18 mouse cellular contexts compared by ENCODE assay signal in genomic region chr9:107510384-107511100, GRCm38 (mm10). TPM values are rescaled to one million over a fixed set of nuclear protein-coding genes. Genes with fewer than 3 reads are reported as not detected.
A peak's percentile ranks its signal among the peaks of the same experiment; 100 is the strongest.
DNase-seq lines count a peak whose midpoint lies in the region; ATAC-seq lines count a peak whose summit lies in the region.
"Had no signal": no experiment of that assay in that cellular context is flagged by ENCODE, and none has a peak within 500 bp of the region (broad histone marks: within the 10 kb centered on the region; RNA-seq: fewer than 3 reads in every experiment).

No protein-coding gene starts in this region.

- no peak for ATAC-seq in hindbrain, embryonic 16.5 days
- ATAC-seq in embryonic facial prominence, embryonic 12.5 days (ENCODE audit: insufficient number of reproducible peaks, insufficient read depth, low FRiP score, low TSS enrichment): no peak
- ATAC-seq in hindbrain, embryonic 13.5 days (ENCODE audit: low FRiP score): no peak
- ATAC-seq in midbrain, embryonic 15.5 days (replicated peaks): no peak
- no peak for ATAC-seq in megakaryocyte progenitor cell, adult 5-6 weeks (replicated peaks; ENCODE audit: poor library complexity)
- ATAC-seq: Patski had no signal

- DNase-seq in hindbrain, embryonic 10.5 days (ENCODE audit: low spot score): no peak
- no peak for DNase-seq in cerebellum, adult 9-10 months
- no peak for DNase-seq in ovary, adult 18-20 months (ENCODE audit: low spot score)
- DNase-seq: B cell, adult 2 months; cerebellum, postnatal 36 days; gastrocnemius, postnatal 14 days; heart, postnatal 14 days; kidney, adult 18-20 months; liver, embryonic 13.5 days; lung, postnatal 14 days had no signal

- no peak overlapping the region for H3K9ac ChIP-seq in hindbrain, embryonic 16.5 days (ENCODE audit: low read depth, low read length)
- 0 out of 2 replicates have a peak overlapping the region, but pooled peaks have one; percentile 2 for H3K9ac ChIP-seq in embryonic facial prominence, embryonic 12.5 days
- H3K9ac ChIP-seq in hindbrain, embryonic 13.5 days: peak overlapping the region; percentile 13
- H3K9ac ChIP-seq in midbrain, embryonic 15.5 days: no peak overlapping the region
- H3K9ac ChIP-seq: liver, embryonic 13.5 days had no signal

- no peak overlapping the region for H3K4me2 ChIP-seq in hindbrain, embryonic 16.5 days (ENCODE audit: low read length)
- H3K4me2 ChIP-seq in embryonic facial prominence, embryonic 12.5 days (replicated peaks): no peak overlapping the region
- H3K4me2 ChIP-seq in hindbrain, embryonic 13.5 days: no peak overlapping the region
- H3K4me2 ChIP-seq in midbrain, embryonic 15.5 days: no peak overlapping the region
- H3K4me2 ChIP-seq: liver, embryonic 13.5 days had no signal

- 91% methylated on average over 14 of the region's 14 CpGs for WGBS in hindbrain, embryonic 10.5 days
- whole genome bisulfite sequencing in hindbrain, embryonic 16.5 days: 66% methylated on average over 14 of the region's 14 CpGs
- WGBS in embryonic facial prominence, embryonic 12.5 days: 74% methylated on average over 14 of the region's 14 CpGs
- WGBS in hindbrain, embryonic 13.5 days: 75% methylated on average over 14 of the region's 14 CpGs
- 84% methylated on average over 14 of the region's 14 CpGs for WGBS in midbrain, embryonic 15.5 days

- peaks cover 6% of the 10 kb centered on the region for H3K27me3 ChIP-seq in hindbrain, embryonic 10.5 days (ENCODE audit: insufficient read depth, poor library complexity, severe bottlenecking)
- no peaks in the 10 kb centered on the region for H3K27me3 ChIP-seq in hindbrain, embryonic 16.5 days (replicated peaks; ENCODE audit: control insufficient read depth, insufficient read depth, low read length)
- 0 out of 2 replicates have a peak, but pooled peaks cover 7% of the 10 kb centered on the region for H3K27me3 ChIP-seq in embryonic facial prominence, embryonic 12.5 days
- H3K27me3 ChIP-seq in hindbrain, embryonic 13.5 days: no peaks in the 10 kb centered on the region
- H3K27me3 ChIP-seq in midbrain, embryonic 15.5 days (replicated peaks): no peaks in the 10 kb centered on the region

- H3K36me3 ChIP-seq in hindbrain, embryonic 10.5 days: no peaks in the 10 kb centered on the region
- no peaks in the 10 kb centered on the region for H3K36me3 ChIP-seq in hindbrain, embryonic 16.5 days (ENCODE audit: control insufficient read depth, insufficient read depth, low read length)
- no peaks in the 10 kb centered on the region for H3K36me3 ChIP-seq in embryonic facial prominence, embryonic 12.5 days
- no peaks in the 10 kb centered on the region; the same call in none of the 2 replicates for H3K36me3 ChIP-seq in hindbrain, embryonic 13.5 days
- no peaks in the 10 kb centered on the region for H3K36me3 ChIP-seq in midbrain, embryonic 15.5 days (replicated peaks)
- H3K36me3 ChIP-seq: liver, embryonic 13.5 days had no signal

- peak overlapping the region; percentile 72 for H3K27ac ChIP-seq in hindbrain, embryonic 10.5 days
- no peak overlapping the region for H3K27ac ChIP-seq in hindbrain, embryonic 16.5 days (ENCODE audit: low read depth, low read length)
- H3K27ac ChIP-seq in embryonic facial prominence, embryonic 12.5 days: peak overlapping the region; percentile 63
- H3K27ac ChIP-seq in hindbrain, embryonic 13.5 days: peak overlapping the region; percentile 89
- H3K27ac ChIP-seq in midbrain, embryonic 15.5 days: peak overlapping the region; percentile 66
- H3K27ac ChIP-seq: liver, embryonic 13.5 days had no signal

- no peaks in the 10 kb centered on the region for H3K9me3 ChIP-seq in hindbrain, embryonic 10.5 days
- no peaks in the 10 kb centered on the region for H3K9me3 ChIP-seq in hindbrain, embryonic 16.5 days (ENCODE audit: control insufficient read depth, low read length)
- no peaks in the 10 kb centered on the region for H3K9me3 ChIP-seq in embryonic facial prominence, embryonic 12.5 days
- no peaks in the 10 kb centered on the region for H3K9me3 ChIP-seq in hindbrain, embryonic 13.5 days
- no peaks in the 10 kb centered on the region for H3K9me3 ChIP-seq in midbrain, embryonic 15.5 days
- H3K9me3 ChIP-seq: heart, embryonic 10.5 days; liver, embryonic 13.5 days had no signal

- peaks cover 71% of the 10 kb centered on the region for H3K4me1 ChIP-seq in hindbrain, embryonic 10.5 days (replicated peaks)
- peaks cover 19% of the 10 kb centered on the region for H3K4me1 ChIP-seq in hindbrain, embryonic 16.5 days (ENCODE audit: control insufficient read depth, insufficient read depth, low read depth, low read length)
- H3K4me1 ChIP-seq in embryonic facial prominence, embryonic 12.5 days: peaks cover 45% of the 10 kb centered on the region
- peaks cover 90% of the 10 kb centered on the region for H3K4me1 ChIP-seq in hindbrain, embryonic 13.5 days (replicated peaks)
- peaks cover 35% of the 10 kb centered on the region for H3K4me1 ChIP-seq in midbrain, embryonic 15.5 days
- H3K4me1 ChIP-seq: liver, embryonic 13.5 days had no signal

- no peak overlapping the region for H3K4me3 ChIP-seq in hindbrain, embryonic 10.5 days
- no peak overlapping the region for H3K4me3 ChIP-seq in hindbrain, embryonic 16.5 days (ENCODE audit: low read length)
- H3K4me3 ChIP-seq in embryonic facial prominence, embryonic 12.5 days: no peak overlapping the region
- no peak overlapping the region for H3K4me3 ChIP-seq in hindbrain, embryonic 13.5 days
- no peak overlapping the region for H3K4me3 ChIP-seq in midbrain, embryonic 15.5 days
- H3K4me3 ChIP-seq: heart, embryonic 10.5 days; liver, embryonic 13.5 days had no signal

RNA-seq across cellular contexts. Expression of gene Tmem115, which starts 23.2 kb away (rescaled TPM):
- polyA plus RNA-seq in hindbrain, embryonic 10.5 days (2016; fragmentation: Nextera tagmentation; extraction: Ambion mirVana): 36.5 and 44.8 TPM in 2 replicates
- 45.7 and 46.0 TPM in 2 replicates for polyA plus RNA-seq in hindbrain, embryonic 16.5 days (2015; fragmentation: Nextera tagmentation; extraction: Ambion mirVana)
- 49.7 and 50.1 TPM in 2 replicates for polyA plus RNA-seq in embryonic facial prominence, embryonic 12.5 days (2016; fragmentation: Nextera tagmentation; extraction: Ambion mirVana)
- 44.7 and 46.0 TPM in 2 replicates for polyA plus RNA-seq in hindbrain, embryonic 13.5 days (2015; fragmentation: Nextera tagmentation; extraction: Ambion mirVana)
- polyA plus RNA-seq in midbrain, embryonic 15.5 days (2015; fragmentation: Nextera tagmentation; extraction: Ambion mirVana): 48.0 and 50.5 TPM in 2 replicates
- 9.9 and 12.3 TPM in 2 replicates for total RNA-seq in megakaryocyte progenitor cell, adult 5-6 weeks (2015)
- 14.5 and 19.9 TPM in 2 replicates for total RNA-seq in megakaryocyte progenitor cell, adult 5-6 weeks (2017)

RNA-seq across cellular contexts. Expression of gene Cyb561d2, which starts 31.5 kb away (rescaled TPM):
- 25.1 and 25.9 TPM in 2 replicates for polyA plus RNA-seq in hindbrain, embryonic 10.5 days (2016; fragmentation: Nextera tagmentation; extraction: Ambion mirVana)
- polyA plus RNA-seq in hindbrain, embryonic 16.5 days (2015; fragmentation: Nextera tagmentation; extraction: Ambion mirVana): 51.4 and 59.0 TPM in 2 replicates
- 17.2 and 17.7 TPM in 2 replicates for polyA plus RNA-seq in embryonic facial prominence, embryonic 12.5 days (2016; fragmentation: Nextera tagmentation; extraction: Ambion mirVana)
- 38.9 and 39.1 TPM in 2 replicates for polyA plus RNA-seq in hindbrain, embryonic 13.5 days (2015; fragmentation: Nextera tagmentation; extraction: Ambion mirVana)
- polyA plus RNA-seq in midbrain, embryonic 15.5 days (2015; fragmentation: Nextera tagmentation; extraction: Ambion mirVana): 45.1 and 45.7 TPM in 2 replicates
- total RNA-seq in megakaryocyte progenitor cell, adult 5-6 weeks (2015): 19.3 and 22.8 TPM in 2 replicates
- total RNA-seq in megakaryocyte progenitor cell, adult 5-6 weeks (2017): 12.2 and 16.3 TPM in 2 replicates

RNA-seq across cellular contexts. Expression of gene Nprl2, which starts 31.5 kb away (rescaled TPM):
- 39.2 and 45.7 TPM in 2 replicates for polyA plus RNA-seq in hindbrain, embryonic 10.5 days (2016; fragmentation: Nextera tagmentation; extraction: Ambion mirVana)
- polyA plus RNA-seq in hindbrain, embryonic 16.5 days (2015; fragmentation: Nextera tagmentation; extraction: Ambion mirVana): 75.8 and 78.6 TPM in 2 replicates
- 40.8 and 46.3 TPM in 2 replicates for polyA plus RNA-seq in embryonic facial prominence, embryonic 12.5 days (2016; fragmentation: Nextera tagmentation; extraction: Ambion mirVana)
- polyA plus RNA-seq in hindbrain, embryonic 13.5 days (2015; fragmentation: Nextera tagmentation; extraction: Ambion mirVana): 68.6 and 71.1 TPM in 2 replicates
- 78.4 and 81.6 TPM in 2 replicates for polyA plus RNA-seq in midbrain, embryonic 15.5 days (2015; fragmentation: Nextera tagmentation; extraction: Ambion mirVana)
- 9.2 and 14.3 TPM in 2 replicates for total RNA-seq in megakaryocyte progenitor cell, adult 5-6 weeks (2015)
- total RNA-seq in megakaryocyte progenitor cell, adult 5-6 weeks (2017): 10.7 and 13.0 TPM in 2 replicates

RNA-seq across cellular contexts. Expression of gene Zmynd10, which starts 36.6 kb away (rescaled TPM):
- polyA plus RNA-seq in hindbrain, embryonic 10.5 days (2016; fragmentation: Nextera tagmentation; extraction: Ambion mirVana): 2.6 and 4.7 TPM in 2 replicates
- polyA plus RNA-seq in hindbrain, embryonic 16.5 days (2015; fragmentation: Nextera tagmentation; extraction: Ambion mirVana): 3.3 and 4.4 TPM in 2 replicates
- polyA plus RNA-seq in embryonic facial prominence, embryonic 12.5 days (2016; fragmentation: Nextera tagmentation; extraction: Ambion mirVana): 1.3 and 1.7 TPM in 2 replicates
- 2.6 and 4.0 TPM in 2 replicates for polyA plus RNA-seq in hindbrain, embryonic 13.5 days (2015; fragmentation: Nextera tagmentation; extraction: Ambion mirVana)
- polyA plus RNA-seq in midbrain, embryonic 15.5 days (2015; fragmentation: Nextera tagmentation; extraction: Ambion mirVana): 4.6 TPM in 2 replicates
- total RNA-seq in megakaryocyte progenitor cell, adult 5-6 weeks (2015): 0.12 TPM in 1 of 2 replicates, not detected in the other
- 0.33 and 0.37 TPM in 2 replicates for total RNA-seq in megakaryocyte progenitor cell, adult 5-6 weeks (2017)
- total RNA-seq: gastrocnemius, postnatal 14 days; heart, postnatal 14 days; monocyte, adult 5-6 weeks had no signal
- polyA plus RNA-seq: heart, embryonic 10.5 days; liver, embryonic 13.5 days had no signal

RNA-seq across cellular contexts. Expression of gene Rassf1, which starts 40.8 kb away (rescaled TPM):
- polyA plus RNA-seq in hindbrain, embryonic 10.5 days (2016; fragmentation: Nextera tagmentation; extraction: Ambion mirVana): 46.4 and 48.3 TPM in 2 replicates
- polyA plus RNA-seq in hindbrain, embryonic 16.5 days (2015; fragmentation: Nextera tagmentation; extraction: Ambion mirVana): 45.8 and 46.6 TPM in 2 replicates
- 54.0 and 55.6 TPM in 2 replicates for polyA plus RNA-seq in embryonic facial prominence, embryonic 12.5 days (2016; fragmentation: Nextera tagmentation; extraction: Ambion mirVana)
- 36.7 and 36.9 TPM in 2 replicates for polyA plus RNA-seq in hindbrain, embryonic 13.5 days (2015; fragmentation: Nextera tagmentation; extraction: Ambion mirVana)
- polyA plus RNA-seq in midbrain, embryonic 15.5 days (2015; fragmentation: Nextera tagmentation; extraction: Ambion mirVana): 44.4 and 45.3 TPM in 2 replicates
- total RNA-seq in megakaryocyte progenitor cell, adult 5-6 weeks (2015): 27.3 and 27.4 TPM in 2 replicates
- 35.4 and 38.8 TPM in 2 replicates for total RNA-seq in megakaryocyte progenitor cell, adult 5-6 weeks (2017)

Comparison
In these comparisons a context has a peak if more than half of its experiments do, and no peak if none do; other contexts are left out.
1. H3K9ac ChIP-seq: peak in embryonic facial prominence, embryonic 12.5 days (single experiment) and hindbrain, embryonic 13.5 days (single experiment); none in hindbrain, embryonic 16.5 days (single experiment) and midbrain, embryonic 15.5 days (single experiment).